Mouse (Mus musculus) liver, adult 2 months (tissue): ENCODE results near the gene 1700122O11Rik.

Source experiments
- CTCF ChIP-seq: fragments of 200-500 bp; IDR thresholded peaks from 2 replicates; pipeline ENCODE4 v1.5.1; 2011; ENCODE audit warnings: low read depth, low read length, control low read depth
- POLR2A ChIP-seq: fragments of 200-500 bp; IDR thresholded peaks from 2 replicates; pipeline ENCODE4 v1.6.1; 2011; ENCODE audit warnings: low read length, control low read depth; ENCODE audit not compliant: insufficient read depth; ENCODE audit errors: extremely low read depth

GRCm38 (mm10) chr17:47997806-47998205 is 40.3 kb downstream of the 1700122O11Rik start:
- TF ChIP-seq CTCF (no peak), POLR2A (no peak)
